Mouse (Mus musculus) lung, embryonic 15.5 days (tissue): ENCODE measurements around the gene Hrnr. TPM values are rescaled to one million over a fixed set of nuclear protein-coding genes. Genes with fewer than 3 reads are reported as not detected.

Experiments used
- ATAC-seq: fragments of 200-750 bp; cut with Nextera tagmentation; 2 replicates; pipeline ENCODE4 v1.8.0; 2017; ENCODE audit warnings: moderate number of reproducible peaks, borderline replicate concordance; ENCODE audit not compliant: low FRiP score, low TSS enrichment; ENCODE audit errors: extremely low read depth
- H3K27ac ChIP-seq: fragments of 300-500 bp; sonication (generic); 2 replicates; pipeline ENCODE4 v1.5.1; 2015; ENCODE audit warnings: moderate library complexity, mild to moderate bottlenecking, inconsistent platforms
- H3K27me3 ChIP-seq: fragments of 300-500 bp; sonication (generic); 2 replicates; pipeline ENCODE4 v1.6.1; 2015; ENCODE audit warnings: inconsistent platforms
- H3K36me3 ChIP-seq: fragments of 300-500 bp; sonication (generic); 2 replicates; pipeline ENCODE4 v1.6.1; 2015; ENCODE audit warnings: inconsistent platforms
- H3K4me1 ChIP-seq: fragments of 300-500 bp; sonication (generic); 2 replicates; pipeline ENCODE4 v1.6.1; 2015; ENCODE audit warnings: inconsistent platforms
- H3K4me2 ChIP-seq: fragments of 300-500 bp; sonication (generic); 2 replicates; pipeline ENCODE4 v1.6.1; 2015; ENCODE audit warnings: inconsistent platforms, mild to moderate bottlenecking, moderate library complexity
- H3K4me3 ChIP-seq: fragments of 300-500 bp; sonication (generic); 2 replicates; pipeline ENCODE4 v1.5.1; 2015; ENCODE audit warnings: mild to moderate bottlenecking, inconsistent platforms
- H3K9ac ChIP-seq: fragments of 300-500 bp; sonication (generic); 2 replicates; pipeline ENCODE4 v1.6.1; 2015; ENCODE audit warnings: inconsistent platforms
- H3K9me3 ChIP-seq: fragments of 300-500 bp; sonication (generic); 2 replicates; pipeline ENCODE4 v1.6.1; 2016; ENCODE audit warnings: inconsistent platforms
- WGBS: fragments of 180-500 bp; shearing (Covaris S2); methylation state at CpG from one replicate; pipeline ENCODE4 v1.1.7; 2015; 5-methylcytosine and 5-hydroxymethylcytosine counted together
- polyA plus RNA-seq: library from polyadenylated mRNA; unstranded; fragments of >200 nt; fragmentation: Nextera tagmentation; extraction: Ambion mirVana; gene quantifications from 2 replicates; pipeline ENCODE4 v1.2.1, GENCODE M21; 2015

Hrnr gene
- polyA plus RNA-seq, result 0.05 TPM in 1 of 2 replicates, not detected in the other

- no peak within 1 kb of the TSS for H3K27ac ChIP-seq
- H3K36me3 ChIP-seq, result no peaks in the 10 kb centered on the region
- 75% methylated on average over 2 of the region's 2 CpGs for WGBS
- H3K27me3 ChIP-seq, result no peaks in the 10 kb centered on the region
- H3K4me1 ChIP-seq, result no peaks in the 10 kb centered on the region
- no peak for ATAC-seq
- H3K9me3 ChIP-seq, result no peaks in the 10 kb centered on the region
- no peak within 1 kb of the TSS for H3K4me2 ChIP-seq
- H3K4me3 ChIP-seq, result no peak within 1 kb of the TSS
- H3K9ac ChIP-seq, result no peak within 1 kb of the TSS
Measured at GRCm38 (mm10) chr3:93319449-93319848, at the start of gene Hrnr. TSS of gene Hrnr (plus strand) at chr3:93319749.

GRCm38 (mm10) chr3:93273223-93273622 is 46.3 kb upstream of the Hrnr start, which contains the start of gene Flg:
TSS of gene Flg (plus strand) at chr3:93273523.
- Histone ChIP-seq H3K4me2 (no peak within 1 kb of the TSS), H3K4me3 (no peak within 1 kb of the TSS), H3K9ac (no peak within 1 kb of the TSS), H3K9me3 (no peaks in the 10 kb centered on the region), H3K27me3 (no peaks in the 10 kb centered on the region), H3K4me1 (no peaks in the 10 kb centered on the region), H3K27ac (no peak within 1 kb of the TSS), H3K36me3 (no peaks in the 10 kb centered on the region)
- ATAC-seq, result no peak
- WGBS, result 74% methylated on average over 2 of the region's 2 CpGs

- H3K9ac ChIP-seq, result no peak overlapping the region
- 67% methylated on average over 2 of the region's 2 CpGs for WGBS
- no peak overlapping the region for H3K4me3 ChIP-seq
- H3K4me1 ChIP-seq, result no peaks in the 10 kb centered on the region
- no peaks in the 10 kb centered on the region for H3K27me3 ChIP-seq
- no peak overlapping the region for H3K4me2 ChIP-seq
- no peak for ATAC-seq
- no peaks in the 10 kb centered on the region for H3K36me3 ChIP-seq
- H3K9me3 ChIP-seq, result no peaks in the 10 kb centered on the region
- no peak overlapping the region for H3K27ac ChIP-seq
Measured at GRCm38 (mm10) chr3:93297542-93297941, 22.0 kb upstream of the Hrnr start.

- Histone ChIP-seq H3K4me3 (no peak overlapping the region), H3K4me2 (no peak overlapping the region), H3K9me3 (no peaks in the 10 kb centered on the region), H3K27ac (no peak overlapping the region), H3K36me3 (no peaks in the 10 kb centered on the region), H3K4me1 (no peaks in the 10 kb centered on the region), H3K9ac (no peak overlapping the region), H3K27me3 (no peaks in the 10 kb centered on the region)
- 76% methylated on average over 6 of the region's 6 CpGs for WGBS
- ATAC-seq, result no peak
Measured at GRCm38 (mm10) chr3:93299832-93300231, 19.7 kb upstream of the Hrnr start.

GRCm38 (mm10) chr3:93301896-93302295 is 17.7 kb upstream of the Hrnr start:
- H3K27ac ChIP-seq, result no peak overlapping the region
- H3K9me3 ChIP-seq, result no peaks in the 10 kb centered on the region
- H3K9ac ChIP-seq, result no peak overlapping the region
- H3K27me3 ChIP-seq, result no peaks in the 10 kb centered on the region
- ATAC-seq, result no peak
- H3K4me1 ChIP-seq, result no peaks in the 10 kb centered on the region
- 44% methylated on average over 3 of the region's 3 CpGs for WGBS
- no peak overlapping the region for H3K4me3 ChIP-seq
- no peaks in the 10 kb centered on the region for H3K36me3 ChIP-seq
- no peak overlapping the region for H3K4me2 ChIP-seq

GRCm38 (mm10) chr3:93306142-93306541 is 13.4 kb upstream of the Hrnr start:
- no peak for ATAC-seq
- H3K4me2 ChIP-seq, result no peak overlapping the region
- H3K36me3 ChIP-seq, result no peaks in the 10 kb centered on the region
- 80% methylated on average over 2 of the region's 2 CpGs for WGBS
- H3K9me3 ChIP-seq, result no peaks in the 10 kb centered on the region
- H3K9ac ChIP-seq, result no peak overlapping the region
- H3K4me1 ChIP-seq, result no peaks in the 10 kb centered on the region
- H3K27ac ChIP-seq, result no peak overlapping the region
- no peak overlapping the region for H3K4me3 ChIP-seq
- H3K27me3 ChIP-seq, result no peaks in the 10 kb centered on the region

GRCm38 (mm10) chr3:93311371-93311770 is 8.2 kb upstream of the Hrnr start:
- H3K4me1 ChIP-seq, result no peaks in the 10 kb centered on the region
- no peaks in the 10 kb centered on the region for H3K27me3 ChIP-seq
- WGBS, result 63% methylated on average over 3 of the region's 3 CpGs
- no peaks in the 10 kb centered on the region for H3K36me3 ChIP-seq
- H3K4me3 ChIP-seq, result no peak overlapping the region
- H3K27ac ChIP-seq, result no peak overlapping the region
- no peak overlapping the region for H3K9ac ChIP-seq
- H3K9me3 ChIP-seq, result no peaks in the 10 kb centered on the region
- no peak overlapping the region for H3K4me2 ChIP-seq
- no peak for ATAC-seq

GRCm38 (mm10) chr3:93314388-93314787 is 5.2 kb upstream of the Hrnr start:
- Histone ChIP-seq H3K27me3 (no peaks in the 10 kb centered on the region), H3K9ac (no peak overlapping the region), H3K4me2 (no peak overlapping the region), H3K9me3 (no peaks in the 10 kb centered on the region), H3K4me1 (no peaks in the 10 kb centered on the region), H3K36me3 (no peaks in the 10 kb centered on the region), H3K27ac (no peak overlapping the region), H3K4me3 (no peak overlapping the region)
- WGBS, result 87% methylated on average over 1 of the region's 1 CpGs
- ATAC-seq, result no peak

- no peak overlapping the region for H3K4me3 ChIP-seq
- H3K27me3 ChIP-seq, result no peaks in the 10 kb centered on the region
Measured at GRCm38 (mm10) chr3:93337749-93338148, 18.2 kb downstream of the Hrnr start.

GRCm38 (mm10) chr3:93340021-93340420 is 20.5 kb downstream of the Hrnr start:
- H3K4me1 ChIP-seq, result no peaks in the 10 kb centered on the region
- no peaks in the 10 kb centered on the region for H3K9me3 ChIP-seq
- no peak overlapping the region for H3K4me2 ChIP-seq
- no peak overlapping the region for H3K27ac ChIP-seq
- H3K4me3 ChIP-seq, result no peak overlapping the region
- no peaks in the 10 kb centered on the region for H3K27me3 ChIP-seq
- WGBS, result 79% methylated on average over 4 of the region's 4 CpGs
- ATAC-seq, result no peak
- no peaks in the 10 kb centered on the region for H3K36me3 ChIP-seq
- H3K9ac ChIP-seq, result no peak overlapping the region

More at GRCm38 (mm10) chr3:93337749-93338148, 18.2 kb downstream of the Hrnr start:
- Histone ChIP-seq H3K9ac (no peak overlapping the region), H3K4me1 (no peaks in the 10 kb centered on the region), H3K9me3 (no peaks in the 10 kb centered on the region), H3K36me3 (no peaks in the 10 kb centered on the region), H3K4me2 (no peak overlapping the region), H3K27ac (no peak overlapping the region)
- ATAC-seq, result no peak

- 57% methylated on average over 2 of the region's 2 CpGs for WGBS
- Histone ChIP-seq H3K27me3 (no peaks in the 10 kb centered on the region), H3K9ac (no peak overlapping the region)
Measured at GRCm38 (mm10) chr3:93346896-93347295, 27.3 kb downstream of the Hrnr start.

GRCm38 (mm10) chr3:93360045-93360444 is 40.5 kb downstream of the Hrnr start:
- Histone ChIP-seq H3K27ac (no peak overlapping the region), H3K9ac (no peak overlapping the region), H3K4me3 (no peak overlapping the region), H3K4me1 (0 out of 2 replicates have a peak, but pooled peaks cover 3% of the 10 kb centered on the region), H3K36me3 (no peaks in the 10 kb centered on the region), H3K9me3 (no peaks in the 10 kb centered on the region), H3K27me3 (no peaks in the 10 kb centered on the region), H3K4me2 (no peak overlapping the region)
- ATAC-seq, result no peak
- 18% methylated on average over 7 of the region's 7 CpGs for WGBS

More at GRCm38 (mm10) chr3:93346896-93347295, 27.3 kb downstream of the Hrnr start:
- Histone ChIP-seq H3K9me3 (no peaks in the 10 kb centered on the region), H3K4me2 (no peak overlapping the region), H3K36me3 (no peaks in the 10 kb centered on the region), H3K27ac (no peak overlapping the region), H3K4me1 (no peaks in the 10 kb centered on the region), H3K4me3 (no peak overlapping the region)
- no peak for ATAC-seq
